Mouse (Mus musculus) lung, postnatal 0 days (tissue): ENCODE measurements at regions not wholly inside any gene's neighbourhood (a gene's known extent, or its start where the extent isn't known, plus 50 kb on each side); places are given as distances from the start of the nearest gene placed in this dataset.

Experiments
- CTCF ChIP-seq: IDR thresholded peaks from 2 replicates; pipeline ENCODE4 v1.5.1; 2016; ENCODE audit warnings: antibody characterized with exemption, mild to moderate bottlenecking
- EP300 ChIP-seq: IDR thresholded peaks from 2 replicates; pipeline ENCODE4 v1.6.1; 2016; ENCODE audit warnings: antibody characterized with exemption, mild to moderate bottlenecking, control low read depth

- TF ChIP-seq CTCF: no peak
- TF ChIP-seq EP300: no peak
Measured at GRCm38 (mm10) chr9:41464057-41464685, 302.7 kb upstream of the Ubash3b start.
